Mouse (Mus musculus) embryonic facial prominence, embryonic 10.5 days (tissue): ENCODE data around the gene Gp5. TPM values are rescaled to one million over a fixed set of nuclear protein-coding genes. Genes with fewer than 3 reads are reported as not detected.

ENCODE experiments used
- DNase-seq: peaks from one replicate; pipeline ENCODE4 v3.0.0-alpha.2; 2017; ENCODE audit warnings: low spot score
- H3K27ac ChIP-seq: fragments of 300-500 bp; sonication (generic); replicated peaks from 2 replicates; pipeline ENCODE4 v1.5.1; 2016; ENCODE audit warnings: mild to moderate bottlenecking
- H3K27me3 ChIP-seq: fragments of 300-500 bp; sonication (generic); replicated peaks from 2 replicates; pipeline ENCODE4 v1.6.1; 2016; ENCODE audit warnings: low read depth, mild to moderate bottlenecking; ENCODE audit not compliant: poor library complexity, severe bottlenecking
- H3K36me3 ChIP-seq: fragments of 300-500 bp; sonication (generic); replicated peaks from 2 replicates; pipeline ENCODE4 v1.6.1; 2016; ENCODE audit warnings: mild to moderate bottlenecking, moderate library complexity
- H3K4me1 ChIP-seq: fragments of 300-500 bp; sonication (generic); 2 replicates; pipeline ENCODE4 v1.6.1; 2016
- H3K4me3 ChIP-seq: fragments of 300-500 bp; sonication (generic); 2 replicates; pipeline ENCODE4 v1.5.1; 2016; ENCODE audit warnings: mild to moderate bottlenecking, moderate library complexity
- H3K9me3 ChIP-seq: fragments of 300-500 bp; sonication (generic); 2 replicates; pipeline ENCODE4 v1.6.1; 2016; ENCODE audit warnings: mild to moderate bottlenecking
- WGBS: fragments of 180-500 bp; shearing (Covaris S2); methylation state at CpG from one replicate; pipeline ENCODE4 v1.1.7; 2016; 5-methylcytosine and 5-hydroxymethylcytosine counted together
- polyA plus RNA-seq: library from polyadenylated mRNA; unstranded; fragments of >200 nt; fragmentation: Nextera tagmentation; extraction: Ambion mirVana; gene quantifications from 2 replicates; pipeline ENCODE4 v1.2.1, GENCODE M21; 2016

Gp5 gene
- polyA plus RNA-seq, 1 experiment from 2014 or later: 2.0 TPM

DNA sequence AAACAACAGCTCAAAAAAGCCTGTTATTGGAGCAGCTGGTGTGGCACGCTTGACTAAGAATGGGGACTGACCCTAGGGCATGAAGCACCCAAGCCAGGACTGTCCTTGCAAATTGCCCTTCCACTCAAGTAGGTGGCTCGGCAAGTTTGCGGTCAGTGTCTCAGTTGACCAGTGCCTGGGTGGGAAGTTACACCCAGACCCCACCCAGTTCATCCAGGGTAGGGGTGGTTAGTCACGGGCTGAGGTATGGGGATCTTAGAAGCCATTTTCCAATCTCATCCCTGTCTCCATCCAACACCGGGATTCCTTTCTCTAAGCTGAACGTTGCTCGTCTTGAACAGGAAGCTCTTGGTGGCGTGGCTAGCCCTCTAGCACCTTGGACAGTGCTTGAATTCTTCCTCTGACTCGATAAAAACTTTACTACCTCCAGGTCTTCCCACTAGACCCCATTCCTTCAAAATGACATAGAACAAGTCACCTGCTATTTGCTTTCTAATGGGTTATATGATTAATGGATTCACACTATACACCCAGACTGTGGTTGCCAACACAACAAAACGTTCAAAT lies 10.8 kb downstream of the Gp5 start:
- no peak for DNase-seq

DNA sequence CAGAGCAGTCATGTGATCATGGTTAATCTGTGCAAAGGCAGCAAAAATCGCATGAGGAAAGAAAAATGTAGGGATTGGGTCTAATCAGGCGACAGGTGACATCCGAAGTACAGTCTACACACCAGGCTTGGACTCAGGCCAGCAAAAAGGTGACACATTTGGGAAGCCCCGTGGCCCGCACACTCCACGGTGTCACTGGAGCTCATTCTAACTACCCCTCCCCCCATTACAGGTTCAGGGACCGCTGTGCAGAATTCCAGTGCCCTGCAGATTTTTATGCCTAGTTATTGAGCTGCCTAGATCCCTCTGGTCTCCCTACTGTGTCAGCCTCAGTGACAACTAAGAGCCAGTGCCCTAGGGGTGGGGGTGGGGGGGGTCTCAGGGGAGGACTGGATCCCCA lies 13.1 kb downstream of the Gp5 start:
- Histone ChIP-seq H3K4me1 (no peaks in the 10 kb centered on the region), H3K9me3 (no peaks in the 10 kb centered on the region), H3K4me3 (no peak overlapping the region), H3K27ac (no peak overlapping the region), H3K36me3 (no peaks in the 10 kb centered on the region), H3K27me3 (peaks cover 3% of the 10 kb centered on the region; the same call in 1 of the 2 replicates)
- no peak for DNase-seq
- 89% methylated on average over 7 of the region's 7 CpGs for WGBS

More for the DNA sequence above, 10.8 kb downstream of the Gp5 start:
- Histone ChIP-seq H3K9me3 (no peaks in the 10 kb centered on the region), H3K27me3 (peaks cover 24% of the 10 kb centered on the region), H3K27ac (no peak overlapping the region), H3K36me3 (no peaks in the 10 kb centered on the region), H3K4me1 (no peaks in the 10 kb centered on the region), H3K4me3 (no peak overlapping the region)
- WGBS: 69% methylated on average over 10 of the region's 10 CpGs

DNA sequence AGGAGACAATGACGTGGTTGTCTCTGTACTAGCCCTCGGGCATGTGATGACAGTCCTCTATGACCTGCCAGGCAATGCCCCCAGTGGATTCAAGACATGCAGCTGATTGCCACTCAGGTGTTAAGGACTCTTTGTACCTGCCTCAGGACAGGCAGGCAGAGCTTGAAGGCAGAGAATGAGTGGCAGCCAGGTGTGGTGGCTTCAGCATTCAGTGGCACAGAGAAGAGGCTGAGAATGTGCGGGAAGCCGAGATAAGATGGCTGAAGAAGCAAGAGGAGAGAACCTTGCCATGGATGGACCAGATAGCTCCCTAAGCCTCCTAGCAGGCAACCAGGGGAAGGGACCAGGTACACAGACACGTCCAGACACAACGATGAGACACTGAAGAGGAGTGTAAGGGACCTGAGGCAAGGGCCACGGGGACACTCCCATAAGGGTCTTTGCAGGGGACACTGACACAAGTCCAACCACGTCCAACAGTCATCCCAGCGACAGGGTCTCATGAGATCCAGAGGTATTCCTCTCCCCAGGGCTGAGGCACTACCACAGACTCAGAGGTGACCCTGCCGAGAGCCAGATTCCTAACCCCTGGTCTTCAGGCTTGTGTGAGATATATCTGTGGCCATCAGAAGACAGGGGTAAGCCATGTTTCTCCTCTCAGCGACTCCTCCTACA lies 13.8 kb downstream of the Gp5 start:
- no peak for DNase-seq
- H3K27me3 ChIP-seq: no peaks in the 10 kb centered on the region
- WGBS: 87% methylated on average over 11 of the region's 11 CpGs
- no peak overlapping the region for H3K4me3 ChIP-seq
- no peaks in the 10 kb centered on the region for H3K36me3 ChIP-seq
- H3K9me3 ChIP-seq: no peaks in the 10 kb centered on the region
- H3K27ac ChIP-seq: no peak overlapping the region
- no peaks in the 10 kb centered on the region for H3K4me1 ChIP-seq

DNA sequence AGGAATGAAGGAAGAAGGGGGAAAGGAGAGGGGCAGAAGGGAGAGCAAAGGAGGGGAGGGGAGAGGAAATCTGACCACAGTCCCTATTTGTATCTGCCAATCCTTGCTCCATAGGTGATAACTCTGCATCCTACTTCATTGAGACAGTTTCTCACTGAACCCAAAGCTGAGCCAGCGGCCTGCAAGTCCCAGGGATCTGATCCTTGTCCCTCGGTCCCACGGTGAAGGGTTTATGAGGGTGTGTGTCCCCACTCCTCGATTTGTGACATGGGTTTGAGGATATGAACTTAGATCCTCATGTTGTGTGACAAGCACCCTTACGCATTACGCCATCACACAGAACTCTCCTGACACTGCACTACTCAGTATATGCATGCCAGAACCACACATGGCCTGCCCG lies 15.5 kb downstream of the Gp5 start:
- Histone ChIP-seq H3K9me3 (no peaks in the 10 kb centered on the region), H3K4me1 (no peaks in the 10 kb centered on the region), H3K4me3 (no peak overlapping the region), H3K27ac (no peak overlapping the region), H3K27me3 (0 out of 2 replicates have a peak, but pooled peaks cover 4% of the 10 kb centered on the region), H3K36me3 (no peaks in the 10 kb centered on the region)
- 93% methylated on average over 7 of the region's 7 CpGs for WGBS
- DNase-seq: no peak

DNA sequence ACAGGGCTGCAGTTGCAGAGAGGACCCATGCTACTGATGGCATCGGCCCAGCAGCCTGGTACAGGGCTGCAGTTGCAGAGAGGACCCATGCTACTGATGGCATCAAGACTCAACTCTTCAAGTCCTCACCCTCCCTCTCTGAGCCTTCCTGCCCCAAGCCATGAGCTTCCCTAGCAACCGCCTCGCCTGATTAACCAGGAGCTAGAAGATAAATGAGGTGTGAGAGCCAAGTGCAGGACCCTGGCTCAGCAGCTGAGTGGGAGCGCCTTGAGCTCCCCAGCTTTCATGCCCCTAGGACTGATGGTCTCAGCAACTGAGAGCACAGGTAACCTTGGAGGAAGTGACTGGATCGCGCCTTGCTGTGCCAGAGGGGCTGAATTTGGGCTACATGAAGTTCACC lies 20.1 kb downstream of the Gp5 start:
- Histone ChIP-seq H3K27me3 (peaks cover 23% of the 10 kb centered on the region), H3K9me3 (no peaks in the 10 kb centered on the region), H3K36me3 (no peaks in the 10 kb centered on the region), H3K4me1 (peaks cover 13% of the 10 kb centered on the region), H3K4me3 (no peak overlapping the region), H3K27ac (no peak overlapping the region)
- WGBS: 83% methylated on average over 6 of the region's 6 CpGs
- DNase-seq: no peak

DNA sequence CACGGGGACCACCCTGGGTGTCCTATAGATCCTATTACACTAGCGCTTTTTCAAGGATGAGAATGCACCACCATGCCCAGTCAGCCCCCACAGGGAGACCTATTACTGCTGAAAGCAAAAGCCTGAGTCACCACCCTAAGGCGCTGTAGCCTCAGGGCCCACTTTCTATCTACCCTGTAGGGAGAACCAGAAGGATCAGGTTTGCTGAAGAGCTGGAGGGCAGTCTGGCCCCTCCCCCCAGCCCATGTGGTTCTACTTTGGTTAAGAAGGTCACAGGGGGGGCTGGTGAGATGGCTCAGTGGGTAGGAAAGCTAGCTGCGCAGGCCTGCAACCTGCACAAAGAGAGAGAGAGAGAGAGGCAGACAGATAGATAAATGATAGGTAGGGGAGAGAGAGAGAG lies 24.9 kb downstream of the Gp5 start:
- no peak overlapping the region for H3K4me3 ChIP-seq
- H3K4me1 ChIP-seq: peaks cover 49% of the 10 kb centered on the region
- H3K36me3 ChIP-seq: no peaks in the 10 kb centered on the region
- peak; percentile 72 for DNase-seq
- no peaks in the 10 kb centered on the region for H3K9me3 ChIP-seq
- H3K27ac ChIP-seq: peak overlapping the region; percentile 51
- 35% methylated on average over 4 of the region's 4 CpGs for WGBS
- peaks cover 71% of the 10 kb centered on the region for H3K27me3 ChIP-seq

DNA sequence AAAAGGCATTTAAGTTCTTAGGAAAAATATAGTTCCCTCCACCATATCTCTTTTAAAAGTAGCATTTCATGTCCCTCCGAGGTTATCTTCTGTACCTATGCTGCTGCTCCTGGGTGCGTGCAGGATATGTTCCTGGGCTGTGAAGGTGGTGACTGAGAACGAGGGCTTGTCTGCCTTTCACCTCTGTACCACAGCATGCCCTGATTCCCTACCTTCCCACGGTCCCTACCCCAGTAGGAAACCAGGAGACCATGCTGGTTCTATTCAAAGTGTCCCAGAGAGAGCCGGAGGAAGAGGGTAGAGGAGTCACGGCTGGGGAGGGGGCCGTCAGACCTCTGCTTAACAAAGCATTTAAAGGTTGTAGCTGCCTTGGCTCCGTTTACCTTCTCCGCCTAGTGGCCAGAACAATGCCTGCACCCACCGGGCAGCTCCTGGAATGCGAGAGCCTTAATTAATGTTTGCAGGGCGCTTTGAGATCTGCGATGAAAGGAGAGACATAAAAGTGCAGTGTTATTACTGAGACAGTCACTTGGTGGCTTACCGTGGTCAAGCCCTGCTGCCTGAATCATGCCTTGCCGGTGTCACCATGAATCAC lies 26.7 kb downstream of the Gp5 start:
- H3K27me3 ChIP-seq: peaks cover 66% of the 10 kb centered on the region
- H3K4me3 ChIP-seq: peak overlapping the region; percentile 54
- no peaks in the 10 kb centered on the region for H3K9me3 ChIP-seq
- peaks cover 58% of the 10 kb centered on the region for H3K4me1 ChIP-seq
- 2% methylated on average over 15 of the region's 15 CpGs for WGBS
- no peaks in the 10 kb centered on the region for H3K36me3 ChIP-seq
- DNase-seq: peak; percentile 86
- H3K27ac ChIP-seq: no peak overlapping the region

DNA sequence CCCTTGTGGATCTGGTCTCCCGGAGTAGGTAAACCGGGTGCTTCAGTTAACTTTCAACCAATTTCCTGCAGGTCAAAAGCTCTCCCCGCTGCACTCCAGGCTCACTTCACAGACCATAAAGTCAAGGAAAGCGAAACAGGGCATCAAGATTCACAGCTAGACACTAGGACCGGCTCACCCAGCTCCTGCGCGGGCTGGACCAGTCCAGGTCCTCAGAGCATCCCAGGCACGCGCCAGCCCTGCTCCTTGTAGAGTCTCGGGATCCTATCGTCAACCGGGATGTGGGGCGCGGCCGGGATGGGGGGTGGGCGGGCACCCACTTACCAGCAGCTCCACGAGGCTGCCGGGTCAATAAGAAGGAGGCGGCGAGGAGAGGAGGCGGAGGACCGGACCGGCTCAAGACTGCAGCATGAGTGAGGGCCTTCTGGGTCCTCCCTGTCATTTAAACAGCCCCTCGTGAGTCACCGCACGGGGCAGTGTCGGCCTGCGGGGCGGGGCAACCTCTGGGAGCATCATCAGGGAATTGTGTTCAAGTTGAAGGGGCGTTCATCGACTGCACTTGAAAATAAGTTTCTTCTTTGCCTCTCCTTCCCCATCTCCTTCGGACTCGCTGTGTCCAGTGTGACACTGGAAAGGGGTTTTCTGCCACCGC lies 27.6 kb downstream of the Gp5 start, which contains the start of gene Lrrc15:
Gene Lrrc15, minus strand, starts transcription at position 413 of the 652 bp plus-strand sequence.
- Histone ChIP-seq H3K27ac (peak within 1 kb of the TSS; percentile 40; the same call in 1 of the 2 replicates), H3K27me3 (peaks cover 59% of the 10 kb centered on the region)
- 8% methylated on average over 34 of the region's 34 CpGs for WGBS

DNA sequence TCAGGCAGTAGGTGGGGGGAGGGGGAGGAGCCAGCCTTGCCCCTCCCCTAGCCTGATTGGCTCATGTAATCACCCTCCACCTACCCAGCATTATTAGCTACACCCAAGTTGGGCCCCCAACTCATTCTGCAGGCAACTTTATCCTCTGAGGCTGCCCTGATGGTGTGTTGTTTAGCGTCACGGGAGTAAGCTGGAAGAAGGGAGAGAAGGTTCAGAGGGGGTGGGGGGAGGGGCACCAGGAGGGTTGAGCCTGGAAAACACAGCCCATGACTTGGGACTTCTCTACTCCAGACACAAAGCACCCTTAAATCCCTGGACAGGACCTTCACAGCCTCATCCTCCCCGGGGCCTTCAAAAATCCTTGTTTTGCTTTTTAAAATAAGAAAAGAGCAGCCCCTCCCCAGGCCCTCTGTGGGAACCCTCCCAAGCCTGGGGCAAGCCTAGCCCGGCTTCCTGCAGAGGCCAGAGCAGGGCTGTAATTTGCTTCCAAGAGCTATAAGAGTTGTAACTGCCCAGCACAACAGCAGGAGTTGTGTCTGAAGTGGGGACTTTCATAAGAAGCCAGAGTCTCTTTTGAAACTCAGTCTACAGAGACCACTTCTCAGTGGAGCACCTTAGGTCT lies 29.8 kb downstream of the Gp5 start:
- Histone ChIP-seq H3K27ac (peak overlapping the region; percentile 71), H3K36me3 (no peaks in the 10 kb centered on the region), H3K4me3 (peak overlapping the region; percentile 28; the same call in 1 of the 2 replicates), H3K4me1 (peaks cover 64% of the 10 kb centered on the region), H3K9me3 (no peaks in the 10 kb centered on the region), H3K27me3 (peaks cover 51% of the 10 kb centered on the region)
- WGBS: 4% methylated on average over 4 of the region's 4 CpGs
- DNase-seq: peak; percentile 33

More for the DNA sequence above, 27.6 kb downstream of the Gp5 start, which contains the start of gene Lrrc15:
- H3K36me3 ChIP-seq: no peaks in the 10 kb centered on the region
- H3K4me1 ChIP-seq: peaks cover 63% of the 10 kb centered on the region
- H3K4me3 ChIP-seq: peak within 1 kb of the TSS; percentile 54
- DNase-seq: peak; percentile 75
- no peaks in the 10 kb centered on the region for H3K9me3 ChIP-seq

DNA sequence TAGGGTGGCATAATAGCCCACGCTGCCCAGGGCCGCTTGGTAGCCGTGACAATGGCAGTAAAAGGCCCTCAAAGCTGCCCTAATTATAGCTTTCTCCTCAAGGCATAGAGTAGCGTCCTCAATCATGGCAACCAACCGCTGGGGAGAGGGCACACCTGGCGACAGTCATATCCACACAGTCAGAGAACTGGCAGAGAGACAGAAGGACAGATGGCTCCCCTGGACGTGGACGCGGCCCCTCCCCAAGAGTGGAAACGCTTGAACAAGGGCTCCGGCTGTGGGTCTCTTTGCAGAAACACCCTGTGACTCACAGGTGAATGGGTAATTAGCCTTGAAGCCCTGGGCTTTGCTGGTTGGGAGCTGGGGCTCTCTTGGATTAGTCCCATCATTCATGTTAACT lies 32.2 kb downstream of the Gp5 start:
- no peak for DNase-seq
- H3K4me1 ChIP-seq: peaks cover 52% of the 10 kb centered on the region
- no peaks in the 10 kb centered on the region for H3K36me3 ChIP-seq
- H3K27me3 ChIP-seq: peaks cover 27% of the 10 kb centered on the region
- H3K27ac ChIP-seq: 0 out of 2 replicates have a peak overlapping the region, but pooled peaks have one; percentile 45
- 88% methylated on average over 11 of the region's 11 CpGs for WGBS
- H3K9me3 ChIP-seq: no peaks in the 10 kb centered on the region
- H3K4me3 ChIP-seq: no peak overlapping the region

DNA sequence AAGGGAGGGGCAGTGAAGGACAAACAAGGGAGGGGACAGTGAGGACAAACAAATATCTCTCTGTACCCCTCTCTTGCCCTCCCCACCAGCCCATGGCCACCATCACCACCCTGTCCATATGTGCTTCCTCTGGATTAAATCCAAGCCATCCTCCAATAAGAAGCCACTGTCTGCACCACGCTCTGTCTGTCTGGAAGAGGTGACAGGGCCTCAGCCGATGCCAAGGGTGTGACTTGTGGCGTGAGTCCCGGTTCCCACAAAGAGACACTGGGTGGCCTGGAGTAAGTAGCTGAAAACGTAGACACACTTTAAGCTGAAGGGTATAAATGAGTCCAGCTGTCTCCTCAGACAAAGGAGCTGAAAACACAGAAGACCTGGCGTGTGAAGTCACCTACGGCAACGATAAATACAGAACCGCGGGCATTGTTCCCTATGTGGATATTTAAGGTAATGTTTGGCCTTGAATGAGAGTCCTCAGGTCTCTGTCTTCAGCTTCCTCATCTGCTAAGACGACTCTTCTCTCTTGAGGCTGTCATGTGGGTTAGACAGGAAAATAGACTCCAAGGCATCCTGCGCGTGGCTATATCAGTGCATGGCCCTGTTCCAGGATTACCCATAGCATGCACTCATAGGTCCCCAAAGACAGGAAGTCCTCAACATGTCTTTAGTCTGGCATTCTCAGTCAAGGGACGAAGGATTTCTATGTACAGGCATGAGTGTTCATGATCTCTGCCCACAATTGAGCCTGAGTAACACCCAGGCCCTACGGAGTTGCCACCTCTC lies 34.8 kb downstream of the Gp5 start:
- Histone ChIP-seq H3K9me3 (no peaks in the 10 kb centered on the region), H3K4me3 (no peak overlapping the region), H3K27ac (no peak overlapping the region), H3K27me3 (peaks cover under 1% of the 10 kb centered on the region; the same call in 1 of the 2 replicates), H3K36me3 (no peaks in the 10 kb centered on the region), H3K4me1 (peaks cover 54% of the 10 kb centered on the region)
- 86% methylated on average over 15 of the region's 15 CpGs for WGBS
- DNase-seq: no peak
